Mouse (Mus musculus) lung, adult 2 months (tissue): Measurements from ENCODE around the gene Lgi1. TPM values are rescaled to one million over a fixed set of nuclear protein-coding genes. Genes with fewer than 3 reads are reported as not detected.

ENCODE experiments used
- DNase-seq: peaks from one replicate; pipeline ENCODE4 v3.0.0; 2022
- H3K4me1 ChIP-seq: fragments of 200-500 bp; 2 replicates; pipeline ENCODE4 v1.6.1; 2011; ENCODE audit warnings: low read length; ENCODE audit not compliant: control insufficient read depth, insufficient read depth
- H3K4me3 ChIP-seq: fragments of 200-500 bp; replicated peaks from 2 replicates; pipeline ENCODE3; 2011; ENCODE audit warnings: low read depth, mild to moderate bottlenecking, control low read depth, low read length; ENCODE audit errors: extremely low read depth
- CTCF ChIP-seq: fragments of 200-500 bp; IDR thresholded peaks from 2 replicates; pipeline ENCODE4 v1.5.1; 2011; ENCODE audit warnings: mild to moderate bottlenecking, low read length, control low read depth; ENCODE audit not compliant: insufficient read depth
- POLR2A ChIP-seq: fragments of 200-500 bp; IDR thresholded peaks from 2 replicates; pipeline ENCODE4 v1.6.1; 2011; ENCODE audit warnings: low read depth, mild to moderate bottlenecking, control low read depth, low read length, borderline replicate concordance; ENCODE audit errors: extremely low read depth
- WGBS: fragments of 180-500 bp; shearing (Covaris S2); methylation state at CpG from one replicate; pipeline ENCODE4 v1.1.7; 2018; 5-methylcytosine and 5-hydroxymethylcytosine counted together
- polyA plus RNA-seq: library from polyadenylated mRNA; depleted of rRNA; stranded (reverse); fragments of >200 nt; gene quantifications from 2 replicates; pipeline ENCODE4 v1.2.3, GENCODE M21; 2012; rRNA removed

The Lgi1 gene
- polyA plus RNA-seq, 1 experiment = 0.25 TPM

- Histone ChIP-seq H3K4me1 (no peaks in the 10 kb centered on the region), H3K4me3 (no peak overlapping the region)
- TF ChIP-seq CTCF = no peak
- no peak for TF ChIP-seq POLR2A
- 77% methylated on average over 8 of the region's 8 CpGs for WGBS
- no peak for DNase-seq
Observed at GRCm38 (mm10) chr19:38356211-38356828, 92.0 kb downstream of the Lgi1 start.

- WGBS = 46% methylated on average over 9 of the region's 9 CpGs
- Histone ChIP-seq H3K4me1 (no peaks in the 10 kb centered on the region), H3K4me3 (no peak overlapping the region)
- TF ChIP-seq CTCF (no peak), POLR2A (no peak)
- no peak for DNase-seq
Observed at GRCm38 (mm10) chr19:38357956-38358623, 93.8 kb downstream of the Lgi1 start.

GRCm38 (mm10) chr19:38359287-38359686 lies 95.0 kb downstream of the Lgi1 start:
- WGBS = 69% methylated on average over 1 of the region's 1 CpGs
- H3K4me1 ChIP-seq = no peaks in the 10 kb centered on the region
- TF ChIP-seq POLR2A (no peak), CTCF (no peak)
- H3K4me3 ChIP-seq = no peak overlapping the region
- no peak for DNase-seq

Other genes starting within 250 kb of the Lgi1 start
- 46.7 and 51.8 TPM in 2 replicates for gene Myof, start 221.0 kb upstream of the Lgi1 start, polyA plus RNA-seq
- 0.38 and 0.40 TPM in 2 replicates for gene Cep55, start 209.5 kb upstream of the Lgi1 start, polyA plus RNA-seq
- gene Ffar4, start 167.5 kb upstream of the Lgi1 start, polyA plus RNA-seq = 21.8 and 27.8 TPM in 2 replicates
- gene Rbp4, start 139.3 kb upstream of the Lgi1 start, polyA plus RNA-seq = 38.3 and 40.4 TPM in 2 replicates
- gene Pde6c, start 131.8 kb upstream of the Lgi1 start, polyA plus RNA-seq = not detected in 2 replicates
- gene Fra10ac1, start 40.4 kb upstream of the Lgi1 start, polyA plus RNA-seq = 3.1 and 4.5 TPM in 2 replicates
- gene Slc35g1, start 131.4 kb downstream of the Lgi1 start, polyA plus RNA-seq = 1.7 and 2.3 TPM in 2 replicates
- 5.9 and 9.0 TPM in 2 replicates for gene Plce1, start 216.6 kb downstream of the Lgi1 start, polyA plus RNA-seq